Mouse (Mus musculus): ENCODE results near the gene Cdh8. TPM values are rescaled to one million over a fixed set of nuclear protein-coding genes. Genes with fewer than 3 reads are reported as not detected.
"Not testable (repeated sequence)": the region's sequence is repeated elsewhere in the genome, so short reads cannot be mapped to it uniquely, and the experiment has no call there.

Cdh8 gene
- polyA plus RNA-seq, 1 experiment = not detected

GRCm38 (mm10) chr8:99161633-99162032 is 254.6 kb downstream of the Cdh8 start:
- H3K4me3 ChIP-seq (ENCODE audit: insufficient read depth, low read depth, low read length) = no peak overlapping the region
- H3K4me1 ChIP-seq (ENCODE audit: control insufficient read depth, insufficient read depth, insufficient read length, low read length) = no peaks in the 10 kb centered on the region
- H3K27ac ChIP-seq (replicated peaks; ENCODE audit: low read depth, low read length) = no peak overlapping the region

GRCm38 (mm10) chr8:99145436-99145835 is 270.8 kb downstream of the Cdh8 start:
- Histone ChIP-seq H3K4me3 (ENCODE audit: insufficient read depth, low read depth, low read length) (no peak overlapping the region), H3K4me1 (ENCODE audit: control insufficient read depth, insufficient read depth, insufficient read length, low read length) (no peaks in the 10 kb centered on the region), H3K27ac (replicated peaks; ENCODE audit: low read depth, low read length) (no peak overlapping the region)

- H3K4me3 ChIP-seq (ENCODE audit: insufficient read depth, low read depth, low read length); H3K4me1 ChIP-seq (ENCODE audit: control insufficient read depth, insufficient read depth, insufficient read length, low read length); H3K27ac ChIP-seq (replicated peaks; ENCODE audit: low read depth, low read length): not testable (repeated sequence)
Measured at GRCm38 (mm10) chr8:99144761-99145160, 271.5 kb downstream of the Cdh8 start.

- H3K4me3 ChIP-seq (ENCODE audit: insufficient read depth, low read depth, low read length) = no peak overlapping the region
- no peak overlapping the region for H3K27ac ChIP-seq (replicated peaks; ENCODE audit: low read depth, low read length)
- H3K4me1 ChIP-seq (ENCODE audit: control insufficient read depth, insufficient read depth, insufficient read length, low read length) = no peaks in the 10 kb centered on the region
Measured at GRCm38 (mm10) chr8:99098453-99098852, 317.8 kb downstream of the Cdh8 start.

GRCm38 (mm10) chr8:99051344-99051743 is 364.9 kb downstream of the Cdh8 start:
- Histone ChIP-seq H3K27ac (replicated peaks; ENCODE audit: low read depth, low read length) (no peak overlapping the region), H3K4me1 (ENCODE audit: control insufficient read depth, insufficient read depth, insufficient read length, low read length) (no peaks in the 10 kb centered on the region)

GRCm38 (mm10) chr8:99048664-99049363 is 367.5 kb downstream of the Cdh8 start:
- H3K4me1 ChIP-seq (ENCODE audit: control insufficient read depth, insufficient read depth, insufficient read length, low read length) = no peaks in the 10 kb centered on the region
- H3K4me3 ChIP-seq (ENCODE audit: insufficient read depth, low read depth, low read length) = no peak overlapping the region
- no peak overlapping the region for H3K27ac ChIP-seq (replicated peaks; ENCODE audit: low read depth, low read length)

More at GRCm38 (mm10) chr8:99051344-99051743, 364.9 kb downstream of the Cdh8 start:
- no peak overlapping the region for H3K4me3 ChIP-seq (ENCODE audit: insufficient read depth, low read depth, low read length)

- H3K4me3 ChIP-seq (ENCODE audit: insufficient read depth, low read depth, low read length) = no peak overlapping the region
- no peak overlapping the region for H3K27ac ChIP-seq (replicated peaks; ENCODE audit: low read depth, low read length)
- H3K4me1 ChIP-seq (ENCODE audit: control insufficient read depth, insufficient read depth, insufficient read length, low read length) = no peaks in the 10 kb centered on the region
Measured at GRCm38 (mm10) chr8:99040423-99040822, 375.8 kb downstream of the Cdh8 start.

- no peak overlapping the region for H3K27ac ChIP-seq (replicated peaks; ENCODE audit: low read depth, low read length)
- H3K4me3 ChIP-seq (ENCODE audit: insufficient read depth, low read depth, low read length) = no peak overlapping the region
- H3K4me1 ChIP-seq (ENCODE audit: control insufficient read depth, insufficient read depth, insufficient read length, low read length) = no peaks in the 10 kb centered on the region
Measured at GRCm38 (mm10) chr8:99031060-99031459, 385.2 kb downstream of the Cdh8 start.
